Mouse (Mus musculus): ENCODE results near the gene Coa6. TPM values are rescaled to one million over a fixed set of nuclear protein-coding genes. Genes with fewer than 3 reads are reported as not detected.
A peak's percentile ranks its signal among the peaks of the same experiment; 100 is the strongest.

Gene Coa6
- polyA plus RNA-seq, 1 experiment from 2014 or later = 41.2 TPM

GRCm38 (mm10) chr8:126422920-126423300, 595 bp downstream of the Coa6 start:
- Histone ChIP-seq H3K27ac (peak overlapping the region; percentile 91), H3K4me3 (peak overlapping the region; percentile 94), H3K27me3 (ENCODE audit: poor library complexity, severe bottlenecking) (no peaks in the 10 kb centered on the region), H3K4me1 (peaks cover 25% of the 10 kb centered on the region), H3K9me3 (no peaks in the 10 kb centered on the region), H3K36me3 (replicated peaks) (peaks cover 43% of the 10 kb centered on the region)
- DNase-seq (ENCODE audit: extremely low spot score, low spot score) = no peak
- 14% methylated on average over 9 of the region's 9 CpGs for WGBS

DNA sequence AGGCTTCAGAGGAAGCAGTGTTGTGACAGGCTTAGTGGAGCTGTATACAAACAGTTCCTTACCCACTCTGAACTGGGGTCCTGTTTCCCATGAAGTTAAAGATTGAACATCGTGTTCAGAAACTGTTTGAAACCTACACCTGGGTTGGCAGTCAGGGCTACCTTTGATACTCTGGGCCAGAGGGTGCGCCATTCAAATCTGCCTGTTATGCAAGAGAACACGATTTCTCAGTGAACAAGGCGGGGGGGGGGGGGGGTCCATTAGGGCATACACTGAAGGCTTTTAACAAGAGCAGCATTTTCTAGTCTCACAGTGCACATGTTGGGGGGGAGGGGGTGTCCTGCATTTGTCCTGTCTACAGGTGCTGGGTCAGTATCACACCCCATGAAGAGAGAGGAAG, 1.8 kb downstream of the Coa6 start:
- no peaks in the 10 kb centered on the region for H3K27me3 ChIP-seq (ENCODE audit: poor library complexity, severe bottlenecking)
- H3K4me1 ChIP-seq = peaks cover 25% of the 10 kb centered on the region
- WGBS = 86% methylated on average over 4 of the region's 4 CpGs
- H3K27ac ChIP-seq = no peak overlapping the region
- peaks cover 55% of the 10 kb centered on the region for H3K36me3 ChIP-seq (replicated peaks)
- H3K4me3 ChIP-seq = no peak overlapping the region
- H3K9me3 ChIP-seq = no peaks in the 10 kb centered on the region
- DNase-seq (ENCODE audit: extremely low spot score, low spot score) = no peak

GRCm38 (mm10) chr8:126424946-126425345, 2.6 kb downstream of the Coa6 start:
- H3K36me3 ChIP-seq (replicated peaks) = peaks cover 63% of the 10 kb centered on the region

DNA sequence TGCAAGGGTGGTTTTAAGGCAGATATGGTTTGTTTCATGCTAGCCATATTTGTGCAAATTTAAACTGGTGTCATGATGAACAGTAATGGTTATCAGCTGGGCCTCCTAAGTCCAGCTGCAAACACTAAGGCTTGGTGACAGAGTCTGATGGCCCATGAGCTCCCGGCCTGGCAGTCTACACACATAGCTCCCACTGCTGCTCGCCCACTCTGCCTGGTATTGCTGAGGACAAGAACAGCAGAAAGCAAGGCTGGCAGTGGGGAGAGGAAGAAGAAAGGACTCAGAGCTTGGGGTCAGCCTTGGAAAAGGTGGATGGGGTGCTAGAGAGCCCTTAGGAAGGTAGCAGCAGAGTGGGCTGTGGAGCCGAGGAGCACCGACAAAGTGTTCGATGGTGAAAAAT, 7.3 kb downstream of the Coa6 start:
- no peaks in the 10 kb centered on the region for H3K9me3 ChIP-seq
- no peak overlapping the region for H3K4me3 ChIP-seq
- H3K27me3 ChIP-seq (ENCODE audit: poor library complexity, severe bottlenecking) = no peaks in the 10 kb centered on the region
- no peaks in the 10 kb centered on the region for H3K4me1 ChIP-seq
- H3K36me3 ChIP-seq (replicated peaks) = peaks cover 98% of the 10 kb centered on the region
- DNase-seq (ENCODE audit: extremely low spot score, low spot score) = no peak
- 94% methylated on average over 5 of the region's 5 CpGs for WGBS
- H3K27ac ChIP-seq = no peak overlapping the region

More at GRCm38 (mm10) chr8:126424946-126425345, 2.6 kb downstream of the Coa6 start:
- 86% methylated on average over 1 of the region's 1 CpGs for WGBS
- H3K27me3 ChIP-seq (ENCODE audit: poor library complexity, severe bottlenecking) = no peaks in the 10 kb centered on the region
- no peak overlapping the region for H3K27ac ChIP-seq
- H3K4me1 ChIP-seq = peaks cover 25% of the 10 kb centered on the region
- no peaks in the 10 kb centered on the region for H3K9me3 ChIP-seq
- DNase-seq (ENCODE audit: extremely low spot score, low spot score) = no peak
- H3K4me3 ChIP-seq = no peak overlapping the region

DNA sequence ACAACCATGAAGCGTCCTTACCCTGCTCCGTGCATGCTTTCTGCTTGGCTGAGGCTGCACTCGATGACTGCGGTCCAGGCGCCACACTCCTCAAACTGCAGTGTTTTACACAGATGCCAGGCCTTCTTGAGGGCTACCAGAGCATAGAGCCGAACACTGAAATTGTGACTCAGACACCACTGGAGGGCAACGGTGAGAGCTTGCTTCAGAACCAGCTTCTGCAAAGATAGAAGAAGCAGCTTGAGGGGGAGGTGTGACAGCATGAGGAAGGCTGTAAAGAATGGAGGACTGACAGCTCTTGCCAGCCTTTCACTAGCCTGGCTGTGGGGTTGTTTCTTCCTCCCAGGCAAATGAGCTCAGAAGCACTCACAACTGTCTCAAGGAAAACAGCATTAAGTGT, 11.5 kb downstream of the Coa6 start:
- Histone ChIP-seq H3K4me1 (no peaks in the 10 kb centered on the region), H3K36me3 (replicated peaks) (peaks cover 92% of the 10 kb centered on the region), H3K27me3 (ENCODE audit: poor library complexity, severe bottlenecking) (no peaks in the 10 kb centered on the region), H3K9me3 (no peaks in the 10 kb centered on the region), H3K27ac (no peak overlapping the region), H3K4me3 (no peak overlapping the region)
- WGBS = 91% methylated on average over 7 of the region's 7 CpGs
- DNase-seq (ENCODE audit: extremely low spot score, low spot score) = no peak

DNA sequence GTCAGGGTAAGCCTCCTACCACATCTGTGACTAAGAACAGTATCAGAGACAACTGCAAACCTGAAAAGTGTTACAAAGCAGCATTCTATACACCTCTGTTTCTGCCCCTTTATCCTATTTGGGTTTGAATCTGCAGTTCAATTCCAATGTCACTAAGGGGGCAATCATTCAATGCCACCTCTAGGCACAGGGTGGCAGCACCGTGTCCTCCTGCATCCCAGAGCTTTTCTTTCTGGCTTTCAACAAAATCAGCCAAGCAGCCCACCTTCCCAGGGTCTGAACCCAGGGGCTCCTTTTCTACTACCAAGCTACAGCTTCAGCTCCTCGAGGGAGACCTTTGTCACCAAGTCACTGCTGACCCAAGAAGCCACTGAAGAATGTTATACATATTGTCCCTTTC, 16.6 kb downstream of the Coa6 start:
- WGBS = 69% methylated on average over 2 of the region's 2 CpGs
- H3K27ac ChIP-seq = no peak overlapping the region
- H3K4me1 ChIP-seq = no peaks in the 10 kb centered on the region
- H3K4me3 ChIP-seq = no peak overlapping the region
- peaks cover 78% of the 10 kb centered on the region for H3K36me3 ChIP-seq (replicated peaks)
- H3K27me3 ChIP-seq (ENCODE audit: poor library complexity, severe bottlenecking) = no peaks in the 10 kb centered on the region
- H3K9me3 ChIP-seq = no peaks in the 10 kb centered on the region
- DNase-seq (ENCODE audit: extremely low spot score, low spot score) = no peak

DNA sequence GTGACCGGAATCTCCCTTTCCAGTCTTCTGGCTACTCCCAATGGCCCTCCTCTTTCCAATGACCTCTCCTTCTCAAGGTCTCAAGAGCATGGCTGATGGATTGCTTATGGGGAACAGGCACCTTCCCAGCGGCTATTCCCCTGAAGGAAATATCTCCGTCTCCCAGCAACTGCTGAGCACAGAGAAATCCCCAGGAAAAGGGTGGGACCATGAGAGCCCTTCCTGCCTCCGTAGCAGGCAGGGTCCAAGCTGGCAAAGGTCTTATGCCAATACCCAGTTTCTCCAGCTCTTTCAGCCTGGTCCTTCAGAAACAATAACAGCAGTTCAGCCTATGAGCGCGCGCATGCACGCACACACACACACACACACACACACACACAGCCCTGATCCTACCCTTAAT, 28.8 kb downstream of the Coa6 start:
- DNase-seq (ENCODE audit: extremely low spot score, low spot score) = no peak
- Histone ChIP-seq H3K4me1 (no peaks in the 10 kb centered on the region), H3K27me3 (ENCODE audit: poor library complexity, severe bottlenecking) (no peaks in the 10 kb centered on the region), H3K4me3 (no peak overlapping the region), H3K9me3 (no peaks in the 10 kb centered on the region), H3K36me3 (replicated peaks) (peaks cover 98% of the 10 kb centered on the region), H3K27ac (no peak overlapping the region)
- 95% methylated on average over 8 of the region's 8 CpGs for WGBS

GRCm38 (mm10) chr8:126455383-126455782, 33.1 kb downstream of the Coa6 start:
- H3K36me3 ChIP-seq (replicated peaks) = peaks cover 92% of the 10 kb centered on the region
- peak; percentile 26 for DNase-seq (ENCODE audit: extremely low spot score, low spot score)
- no peaks in the 10 kb centered on the region for H3K4me1 ChIP-seq
- no peak overlapping the region for H3K4me3 ChIP-seq
- no peaks in the 10 kb centered on the region for H3K27me3 ChIP-seq (ENCODE audit: poor library complexity, severe bottlenecking)
- H3K9me3 ChIP-seq = no peaks in the 10 kb centered on the region
- H3K27ac ChIP-seq = no peak overlapping the region
- WGBS = 79% methylated on average over 7 of the region's 7 CpGs

- Histone ChIP-seq H3K27ac (no peak overlapping the region), H3K9me3 (no peaks in the 10 kb centered on the region), H3K4me1 (no peaks in the 10 kb centered on the region), H3K27me3 (ENCODE audit: poor library complexity, severe bottlenecking) (no peaks in the 10 kb centered on the region), H3K36me3 (replicated peaks) (peaks cover 87% of the 10 kb centered on the region), H3K4me3 (no peak overlapping the region)
- 56% methylated on average over 3 of the region's 3 CpGs for WGBS
- peak; percentile 42 for DNase-seq (ENCODE audit: extremely low spot score, low spot score)
These were observed 38.0 kb downstream of the Coa6 start for GRCm38 (mm10) chr8:126460274-126460673.

DNA sequence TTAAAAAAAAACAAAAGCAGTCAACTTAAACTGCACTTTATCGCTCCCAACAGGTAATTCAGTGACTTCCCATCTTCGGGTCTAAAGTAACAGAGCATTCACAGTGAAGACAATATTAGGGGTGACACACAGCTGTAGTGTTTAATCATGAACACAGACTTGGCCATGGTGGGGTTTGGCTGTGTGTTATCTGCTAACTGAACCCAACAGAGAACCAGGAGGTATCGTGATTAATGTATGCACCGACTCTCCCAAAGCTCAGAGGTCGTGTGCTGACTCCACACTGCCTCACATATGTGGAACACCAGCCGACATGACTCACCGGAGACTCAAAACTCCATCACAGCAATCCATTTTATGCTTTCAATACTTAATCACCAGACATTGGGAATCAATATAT, 39.4 kb downstream of the Coa6 start:
- Histone ChIP-seq H3K4me3 (no peak overlapping the region), H3K9me3 (no peaks in the 10 kb centered on the region), H3K36me3 (replicated peaks) (peaks cover 84% of the 10 kb centered on the region), H3K4me1 (no peaks in the 10 kb centered on the region), H3K27me3 (ENCODE audit: poor library complexity, severe bottlenecking) (no peaks in the 10 kb centered on the region), H3K27ac (no peak overlapping the region)
- WGBS = 90% methylated on average over 7 of the region's 7 CpGs
- DNase-seq (ENCODE audit: extremely low spot score, low spot score) = no peak

DNA sequence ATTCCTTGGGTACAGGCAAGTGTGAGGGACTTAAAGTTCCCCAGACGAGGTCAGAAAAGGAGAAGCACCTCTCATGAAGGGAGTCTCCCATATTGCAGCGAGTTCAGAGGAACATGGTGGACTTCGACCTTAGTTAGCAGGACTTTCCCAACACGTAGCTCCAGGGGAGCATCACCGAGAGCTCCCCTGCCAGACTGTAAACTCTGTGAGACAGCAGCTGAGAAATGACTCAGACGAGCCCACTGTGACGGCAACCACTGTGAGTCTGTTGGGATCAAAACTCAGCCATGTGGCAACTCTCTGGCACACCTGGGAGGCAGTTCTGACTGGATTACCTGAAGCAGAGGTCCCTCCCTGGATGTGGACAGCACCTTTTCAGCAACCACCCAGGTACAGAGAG, 41.8 kb downstream of the Coa6 start:
- H3K4me1 ChIP-seq = no peaks in the 10 kb centered on the region
- WGBS = 87% methylated on average over 7 of the region's 7 CpGs
- H3K4me3 ChIP-seq = no peak overlapping the region
- H3K36me3 ChIP-seq (replicated peaks) = peaks cover 88% of the 10 kb centered on the region
- H3K27me3 ChIP-seq (ENCODE audit: poor library complexity, severe bottlenecking) = no peaks in the 10 kb centered on the region
- no peaks in the 10 kb centered on the region for H3K9me3 ChIP-seq
- DNase-seq (ENCODE audit: extremely low spot score, low spot score) = no peak
- no peak overlapping the region for H3K27ac ChIP-seq

DNA sequence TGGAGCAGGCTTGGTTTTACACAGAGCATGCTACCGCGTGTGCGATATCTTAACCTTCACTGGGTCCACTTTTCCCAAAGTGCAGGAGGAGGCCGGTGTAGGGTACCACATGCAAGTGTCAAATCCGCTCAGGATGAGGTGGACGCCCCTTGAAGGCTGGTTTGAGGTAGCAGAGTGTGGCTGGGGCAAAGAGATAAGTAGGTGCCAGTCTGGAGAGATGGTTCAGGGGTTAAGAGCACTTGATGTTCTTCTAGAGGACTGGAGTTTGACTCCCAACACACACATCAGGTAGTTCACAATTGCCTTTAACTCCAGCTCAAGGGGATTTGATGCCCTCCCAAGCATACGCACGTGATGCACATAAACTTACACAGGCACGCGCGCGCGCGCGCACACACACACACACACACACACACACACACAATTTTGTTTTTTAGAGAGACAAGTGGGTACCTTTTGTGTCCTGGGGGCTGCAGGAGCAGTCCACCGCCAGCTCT, 51.5 kb downstream of the Coa6 start:
- H3K4me3 ChIP-seq = peak overlapping the region; percentile 89
- H3K36me3 ChIP-seq (replicated peaks) = peaks cover 23% of the 10 kb centered on the region
- H3K27ac ChIP-seq = peak overlapping the region; percentile 92
- peaks cover 31% of the 10 kb centered on the region for H3K4me1 ChIP-seq
- H3K9me3 ChIP-seq = no peaks in the 10 kb centered on the region
- 16% methylated on average over 16 of the region's 16 CpGs for whole genome bisulfite sequencing
- no peak for DNase-seq (ENCODE audit: extremely low spot score, low spot score)
- H3K27me3 ChIP-seq (ENCODE audit: poor library complexity, severe bottlenecking) = peaks cover 25% of the 10 kb centered on the region

- Histone ChIP-seq H3K4me3 (peak within 1 kb of the TSS; percentile 89), H3K27me3 (ENCODE audit: poor library complexity, severe bottlenecking) (peaks cover 25% of the 10 kb centered on the region), H3K36me3 (replicated peaks) (peaks cover 16% of the 10 kb centered on the region), H3K27ac (peak within 1 kb of the TSS; percentile 92), H3K4me1 (peaks cover 31% of the 10 kb centered on the region), H3K9me3 (no peaks in the 10 kb centered on the region)
- WGBS = under 1% methylated on average over 119 of the region's 124 CpGs
- DNase-seq (ENCODE audit: extremely low spot score, low spot score) = peak; percentile 90
These were observed 52.2 kb downstream of the Coa6 start, which contains the start of gene Tarbp1 for GRCm38 (mm10) chr8:126474299-126475187. Gene Tarbp1 (minus strand): TSS chr8:126475065.
